Mouse (Mus musculus) thymus, adult 2 months (tissue): ENCODE data around the gene Pcdh11x. TPM values are rescaled to one million over a fixed set of nuclear protein-coding genes. Genes with fewer than 3 reads are reported as not detected.
"Not testable (repeated sequence)": the region's sequence is repeated elsewhere in the genome, so short reads cannot be mapped to it uniquely, and the experiment has no call there.

Experiments used
- DNase-seq: peaks from one replicate; pipeline ENCODE4 v3.0.0; 2021
- H3K27ac ChIP-seq: fragments of 200-500 bp; 2 replicates; pipeline ENCODE4 v1.5.1; 2012; ENCODE audit warnings: low read length, control low read depth; ENCODE audit not compliant: control insufficient read depth, insufficient read depth
- H3K27me3 ChIP-seq: fragments of 200-500 bp; 2 replicates; pipeline ENCODE4 v1.6.1; 2012; ENCODE audit warnings: mild to moderate bottlenecking, low read length, moderate library complexity, mixed read lengths; ENCODE audit not compliant: control insufficient read depth, insufficient read depth
- H3K36me3 ChIP-seq: fragments of 200-500 bp; 2 replicates; pipeline ENCODE4 v1.6.1; 2012; ENCODE audit warnings: mild to moderate bottlenecking, low read length, moderate library complexity; ENCODE audit not compliant: control insufficient read depth, insufficient read depth
- H3K4me1 ChIP-seq: fragments of 200-500 bp; replicated peaks from 2 replicates; pipeline ENCODE4 v1.6.1; 2012; ENCODE audit warnings: low read length; ENCODE audit not compliant: control insufficient read depth, insufficient read depth
- H3K4me3 ChIP-seq: fragments of 200-500 bp; 2 replicates; pipeline ENCODE4 v1.5.1; 2012; ENCODE audit warnings: mild to moderate bottlenecking, low read length, control low read depth, moderate library complexity; ENCODE audit not compliant: control insufficient read depth, insufficient read depth
- CTCF ChIP-seq: fragments of 200-500 bp; IDR thresholded peaks from 2 replicates; pipeline ENCODE4 v1.5.1; 2012; ENCODE audit warnings: mild to moderate bottlenecking, control low read depth, low read length, moderate library complexity, borderline replicate concordance; ENCODE audit not compliant: control insufficient read depth, poor library complexity, insufficient read depth; ENCODE audit errors: extremely low read depth
- POLR2A ChIP-seq: fragments of 200-500 bp; IDR thresholded peaks from 2 replicates; pipeline ENCODE4 v1.6.1; 2012; ENCODE audit warnings: mild to moderate bottlenecking, low read length, control low read depth, moderate library complexity; ENCODE audit not compliant: control insufficient read depth, poor library complexity, insufficient read depth; ENCODE audit errors: extremely low read depth
- WGBS: fragments of 180-500 bp; shearing (Covaris S2); methylation state at CpG from one replicate; pipeline ENCODE4 v1.1.7; 2018; 5-methylcytosine and 5-hydroxymethylcytosine counted together
- polyA plus RNA-seq: library from polyadenylated mRNA; depleted of rRNA; stranded (reverse); fragments of >200 nt; gene quantifications from 2 replicates; pipeline ENCODE4 v1.2.3, GENCODE M21; 2012; rRNA removed

Pcdh11x gene
- polyA plus RNA-seq, 1 experiment, result not detected

DNA sequence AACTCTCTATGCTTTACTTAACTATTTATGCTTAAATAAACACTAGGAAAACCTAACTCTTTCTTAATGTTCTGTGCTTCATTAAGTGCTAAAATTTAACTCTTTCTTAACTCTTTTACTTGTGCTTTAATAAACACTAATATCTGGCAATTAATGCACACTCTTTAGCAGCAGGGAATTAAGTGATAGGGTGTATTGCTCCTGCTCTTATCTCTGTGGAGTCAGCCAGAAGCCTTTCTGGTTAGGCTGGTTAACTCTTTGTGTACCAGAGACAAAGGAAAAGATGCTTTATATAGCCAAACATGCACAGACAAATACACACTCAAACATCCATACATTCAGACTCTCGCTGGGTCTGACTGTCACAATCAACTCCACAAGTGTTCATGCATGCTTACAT, 309.2 kb downstream of the Pcdh11x start:
- no peak overlapping the region for H3K27ac ChIP-seq

DNA sequence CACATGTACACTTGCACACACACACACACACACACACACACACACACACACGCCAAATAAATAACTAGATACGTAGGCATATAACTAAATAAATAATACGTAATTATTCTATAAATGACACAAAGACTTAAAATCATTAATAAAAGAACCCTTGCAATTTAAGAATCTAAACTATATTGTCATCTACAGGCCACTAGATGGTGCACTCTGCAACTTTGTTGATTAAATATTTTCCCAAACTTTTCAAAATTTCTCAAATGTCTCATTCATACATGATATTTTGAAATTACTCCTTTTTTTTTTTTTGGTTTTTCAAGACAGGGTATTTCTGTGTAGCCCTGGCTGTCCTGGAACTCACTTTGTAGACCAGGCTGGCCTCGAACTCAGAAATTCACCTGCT, 328.4 kb downstream of the Pcdh11x start:
- Histone ChIP-seq H3K27me3 (no peaks in the 10 kb centered on the region), H3K27ac (no peak overlapping the region), H3K36me3 (no peaks in the 10 kb centered on the region), H3K4me3 (no peak overlapping the region), H3K4me1 (no peaks in the 10 kb centered on the region)
- WGBS, result 68% methylated on average over 4 of the region's 4 CpGs
- DNase-seq, result no peak
- TF ChIP-seq POLR2A (no peak), CTCF (no peak)

More for the DNA sequence above, 309.2 kb downstream of the Pcdh11x start:
- 100% methylated on average over 1 of the region's 1 CpGs for WGBS
- Histone ChIP-seq H3K36me3 (no peaks in the 10 kb centered on the region), H3K27me3 (no peaks in the 10 kb centered on the region), H3K4me3 (no peak overlapping the region), H3K4me1 (no peaks in the 10 kb centered on the region)
- TF ChIP-seq POLR2A, result no peak
- no peak for TF ChIP-seq CTCF
- DNase-seq, result no peak

DNA sequence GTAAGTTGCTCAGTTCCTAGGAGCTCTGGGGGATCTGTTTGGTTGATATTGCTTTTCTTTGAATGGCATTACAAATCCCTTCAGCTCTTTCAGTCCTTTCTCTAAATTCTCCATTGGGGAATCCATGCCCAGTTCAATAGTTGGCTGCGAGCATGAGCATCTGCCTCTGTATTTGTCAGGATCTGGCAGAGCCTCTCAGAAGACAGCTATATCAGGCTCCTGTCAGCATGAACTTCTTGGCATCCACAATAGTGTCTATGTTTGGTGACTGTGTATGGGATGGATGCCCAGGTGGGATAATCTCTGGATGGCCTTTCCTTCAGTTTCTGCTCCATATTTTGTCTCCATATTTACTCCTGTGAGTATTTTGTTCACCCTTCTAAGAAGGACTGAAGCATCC, 380.2 kb downstream of the Pcdh11x start:
- H3K4me3 ChIP-seq, H3K36me3 ChIP-seq, H3K4me1 ChIP-seq, DNase-seq, H3K27me3 ChIP-seq, H3K27ac ChIP-seq: not testable (repeated sequence)
- WGBS, result 96% methylated on average over 1 of the region's 1 CpGs

DNA sequence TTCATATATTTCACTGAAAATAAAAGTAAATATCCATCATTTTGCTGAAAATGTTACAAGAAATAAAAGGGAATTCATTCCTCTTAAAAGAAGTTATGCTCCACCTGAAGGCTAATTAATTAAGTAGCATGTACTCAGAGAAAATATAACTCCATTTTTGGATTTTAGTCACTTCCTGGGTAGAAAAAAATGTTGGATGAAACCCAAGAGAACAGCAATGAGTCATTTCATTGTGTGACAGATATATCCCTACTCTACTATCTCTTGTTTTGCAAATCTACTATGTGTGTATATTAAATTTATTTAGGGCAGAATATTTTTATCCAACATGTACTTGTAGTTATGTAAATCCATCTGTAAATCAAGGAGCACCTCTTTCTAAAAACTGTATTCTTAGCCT, 444.1 kb downstream of the Pcdh11x start:
- H3K4me3 ChIP-seq, result no peak overlapping the region
- TF ChIP-seq POLR2A (no peak), CTCF (no peak)
- no peaks in the 10 kb centered on the region for H3K36me3 ChIP-seq
- no peaks in the 10 kb centered on the region for H3K4me1 ChIP-seq
- no peaks in the 10 kb centered on the region for H3K27me3 ChIP-seq
- no peak overlapping the region for H3K27ac ChIP-seq
- no peak for DNase-seq

GRCm38 (mm10) chrX:120735792-120736191, 445.7 kb downstream of the Pcdh11x start:
- Histone ChIP-seq H3K36me3 (no peaks in the 10 kb centered on the region), H3K27me3 (no peaks in the 10 kb centered on the region), H3K27ac (no peak overlapping the region), H3K4me3 (no peak overlapping the region), H3K4me1 (no peaks in the 10 kb centered on the region)
- no peak for TF ChIP-seq CTCF
- no peak for TF ChIP-seq POLR2A
- 61% methylated on average over 1 of the region's 1 CpGs for WGBS
- DNase-seq, result no peak

DNA sequence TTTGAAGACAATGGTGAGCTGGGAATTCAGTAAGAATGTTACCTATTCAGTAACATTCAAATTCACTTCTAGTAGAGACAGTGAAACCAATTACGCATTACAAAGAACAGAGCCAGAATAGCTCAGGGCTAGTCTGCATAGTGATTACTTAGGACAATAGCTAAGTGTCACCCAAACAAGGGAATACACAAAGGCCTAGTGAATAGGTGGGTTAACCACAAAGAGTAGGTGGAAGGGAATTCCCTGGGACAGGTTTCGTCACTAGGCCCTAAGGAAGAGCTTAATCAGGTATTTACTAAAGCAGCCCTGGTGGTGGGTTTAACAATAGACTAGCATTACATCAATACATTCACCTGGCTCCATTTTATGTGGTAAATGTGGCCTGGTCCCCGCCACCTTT, 654.5 kb downstream of the Pcdh11x start:
- Histone ChIP-seq H3K27me3 (no peaks in the 10 kb centered on the region), H3K4me1 (no peaks in the 10 kb centered on the region), H3K4me3 (no peak overlapping the region), H3K27ac (no peak overlapping the region), H3K36me3 (no peaks in the 10 kb centered on the region)
- 87% methylated on average over 3 of the region's 3 CpGs for WGBS
- no peak for DNase-seq
- TF ChIP-seq CTCF, result no peak
- no peak for TF ChIP-seq POLR2A

Other genes with a start within 250 kb of the Pcdh11x start
- gene H2afb3, start 22.8 kb downstream of the Pcdh11x start, polyA plus RNA-seq, result not detected in 2 replicates